Mouse (Mus musculus): Measurements from ENCODE around the gene Sema5a.

- TF ChIP-seq POLR2A (IDR thresholded peaks at IDR 0.05; ENCODE audit: borderline replicate concordance, extremely low read depth, low read depth, low read length), result no peak
- TF ChIP-seq CTCF (IDR thresholded peaks at IDR 0.05; ENCODE audit: insufficient read depth, low read length), result no peak
Measured at GRCm38 (mm10) chr15:32401909-32402527, 157.4 kb downstream of the Sema5a start.
